Mouse (Mus musculus) heart, embryonic 12.5 days (tissue): Measurements from ENCODE around the gene Slc1a3. TPM values are rescaled to one million over a fixed set of nuclear protein-coding genes. Genes with fewer than 3 reads are reported as not detected.

ENCODE experiments used
- ATAC-seq: fragments of 200-750 bp; cut with Nextera tagmentation; 2 replicates; pipeline ENCODE4 v1.8.0; 2017; ENCODE audit warnings: moderate TSS enrichment, moderate library complexity; ENCODE audit not compliant: insufficient number of reproducible peaks, low FRiP score
- H3K27ac ChIP-seq: fragments of 300-500 bp; sonication (generic); 2 replicates; pipeline ENCODE4 v1.5.1; 2016; ENCODE audit warnings: mild to moderate bottlenecking, moderate library complexity; ENCODE audit not compliant: poor library complexity, severe bottlenecking
- H3K27me3 ChIP-seq: fragments of 300-500 bp; sonication (generic); replicated peaks from 2 replicates; pipeline ENCODE4 v1.6.1; 2016; ENCODE audit warnings: mild to moderate bottlenecking, moderate library complexity
- H3K36me3 ChIP-seq: fragments of 300-500 bp; sonication (generic); 2 replicates; pipeline ENCODE4 v1.6.1; 2016; ENCODE audit warnings: mild to moderate bottlenecking, moderate library complexity
- H3K4me1 ChIP-seq: fragments of 300-500 bp; sonication (generic); replicated peaks from 2 replicates; pipeline ENCODE4 v1.6.1; 2016; ENCODE audit warnings: mild to moderate bottlenecking
- H3K4me2 ChIP-seq: fragments of 300-500 bp; sonication (generic); 2 replicates; pipeline ENCODE4 v1.6.1; 2016; ENCODE audit warnings: mild to moderate bottlenecking, moderate library complexity
- H3K4me3 ChIP-seq: fragments of 300-500 bp; sonication (generic); 2 replicates; pipeline ENCODE4 v1.5.1; 2016; ENCODE audit warnings: mild to moderate bottlenecking
- H3K9ac ChIP-seq: fragments of 300-500 bp; sonication (generic); 2 replicates; pipeline ENCODE4 v1.6.1; 2016; ENCODE audit warnings: mild to moderate bottlenecking, moderate library complexity
- H3K9me3 ChIP-seq: fragments of 300-500 bp; sonication (generic); replicated peaks from 2 replicates; pipeline ENCODE4 v1.6.1; 2016; ENCODE audit warnings: mild to moderate bottlenecking, moderate library complexity
- WGBS: fragments of 180-500 bp; shearing (Covaris S2); methylation state at CpG from one replicate; pipeline ENCODE4 v1.1.7; 2016; 5-methylcytosine and 5-hydroxymethylcytosine counted together
- polyA plus RNA-seq: library from polyadenylated mRNA; unstranded; fragments of >200 nt; fragmentation: Nextera tagmentation; extraction: Ambion mirVana; gene quantifications from 2 replicates; pipeline ENCODE4 v1.2.1, GENCODE M21; 2016

Slc1a3 gene
- 19.7 and 19.9 TPM in 2 replicates for polyA plus RNA-seq

GRCm38 (mm10) chr15:8710146-8711006 is at the start of gene Slc1a3:
Slc1a3 (minus strand) TSS chr15:8710764.
- WGBS = 1% methylated on average over 34 of the region's 34 CpGs
- Histone ChIP-seq H3K4me2 (peak within 1 kb of the TSS; percentile 75), H3K27me3 (no peaks in the 10 kb centered on the region), H3K4me1 (peaks cover 13% of the 10 kb centered on the region), H3K27ac (peak within 1 kb of the TSS; percentile 64), H3K4me3 (peak within 1 kb of the TSS; percentile 78), H3K36me3 (peaks cover 8% of the 10 kb centered on the region), H3K9ac (peak within 1 kb of the TSS; percentile 78), H3K9me3 (no peaks in the 10 kb centered on the region)
- peak; percentile 86 for ATAC-seq

- Histone ChIP-seq H3K4me1 (peaks cover 17% of the 10 kb centered on the region), H3K9ac (no peak overlapping the region), H3K9me3 (no peaks in the 10 kb centered on the region), H3K4me2 (no peak overlapping the region), H3K27ac (no peak overlapping the region), H3K36me3 (no peaks in the 10 kb centered on the region), H3K27me3 (no peaks in the 10 kb centered on the region), H3K4me3 (no peak overlapping the region)
- ATAC-seq = no peak
- WGBS = 51% methylated on average over 3 of the region's 3 CpGs
These were observed 48.5 kb upstream of the Slc1a3 start for GRCm38 (mm10) chr15:8759026-8759425.

GRCm38 (mm10) chr15:8756441-8756840 is 45.9 kb upstream of the Slc1a3 start:
- H3K4me2 ChIP-seq = no peak overlapping the region
- H3K27ac ChIP-seq = no peak overlapping the region
- H3K4me3 ChIP-seq = no peak overlapping the region
- ATAC-seq = no peak
- H3K27me3 ChIP-seq = no peaks in the 10 kb centered on the region
- peaks cover 5% of the 10 kb centered on the region for H3K4me1 ChIP-seq
- 88% methylated on average over 6 of the region's 6 CpGs for WGBS
- H3K36me3 ChIP-seq = no peaks in the 10 kb centered on the region
- no peak overlapping the region for H3K9ac ChIP-seq
- no peaks in the 10 kb centered on the region for H3K9me3 ChIP-seq

GRCm38 (mm10) chr15:8749762-8750161 is 39.2 kb upstream of the Slc1a3 start:
- no peak overlapping the region for H3K27ac ChIP-seq
- no peaks in the 10 kb centered on the region for H3K9me3 ChIP-seq
- H3K4me2 ChIP-seq = no peak overlapping the region
- no peak overlapping the region for H3K4me3 ChIP-seq
- H3K9ac ChIP-seq = no peak overlapping the region
- no peaks in the 10 kb centered on the region for H3K4me1 ChIP-seq
- no peak for ATAC-seq
- no peaks in the 10 kb centered on the region for H3K27me3 ChIP-seq
- no peaks in the 10 kb centered on the region for H3K36me3 ChIP-seq
- WGBS = 79% methylated on average over 4 of the region's 4 CpGs

- Histone ChIP-seq H3K4me3 (no peak overlapping the region), H3K27ac (no peak overlapping the region), H3K27me3 (no peaks in the 10 kb centered on the region), H3K9me3 (no peaks in the 10 kb centered on the region), H3K4me1 (no peaks in the 10 kb centered on the region), H3K9ac (no peak overlapping the region), H3K36me3 (no peaks in the 10 kb centered on the region), H3K4me2 (no peak overlapping the region)
- WGBS = 90% methylated on average over 1 of the region's 1 CpGs
- no peak for ATAC-seq
These were observed 38.2 kb upstream of the Slc1a3 start for GRCm38 (mm10) chr15:8748771-8749170.

- 59% methylated on average over 6 of the region's 6 CpGs for WGBS
- Histone ChIP-seq H3K9me3 (no peaks in the 10 kb centered on the region), H3K4me2 (no peak overlapping the region), H3K4me1 (no peaks in the 10 kb centered on the region), H3K4me3 (no peak overlapping the region), H3K36me3 (no peaks in the 10 kb centered on the region), H3K9ac (no peak overlapping the region), H3K27me3 (no peaks in the 10 kb centered on the region), H3K27ac (no peak overlapping the region)
- ATAC-seq = no peak
These were observed 31.0 kb upstream of the Slc1a3 start for GRCm38 (mm10) chr15:8741593-8741992.

GRCm38 (mm10) chr15:8740724-8741123 is 30.2 kb upstream of the Slc1a3 start:
- no peak overlapping the region for H3K4me3 ChIP-seq
- 81% methylated on average over 8 of the region's 8 CpGs for WGBS
- H3K9ac ChIP-seq = no peak overlapping the region
- H3K9me3 ChIP-seq = no peaks in the 10 kb centered on the region
- H3K4me1 ChIP-seq = no peaks in the 10 kb centered on the region
- H3K27ac ChIP-seq = no peak overlapping the region
- no peak overlapping the region for H3K4me2 ChIP-seq
- ATAC-seq = no peak
- no peaks in the 10 kb centered on the region for H3K27me3 ChIP-seq
- no peaks in the 10 kb centered on the region for H3K36me3 ChIP-seq

GRCm38 (mm10) chr15:8738156-8738555 is 27.6 kb upstream of the Slc1a3 start:
- H3K36me3 ChIP-seq = no peaks in the 10 kb centered on the region
- no peak for ATAC-seq
- no peak overlapping the region for H3K9ac ChIP-seq
- no peaks in the 10 kb centered on the region for H3K9me3 ChIP-seq
- no peak overlapping the region for H3K4me2 ChIP-seq
- WGBS = 78% methylated on average over 5 of the region's 5 CpGs
- H3K27me3 ChIP-seq = no peaks in the 10 kb centered on the region
- H3K27ac ChIP-seq = no peak overlapping the region
- peaks cover 3% of the 10 kb centered on the region; the same call in 1 of the 2 replicates for H3K4me1 ChIP-seq
- no peak overlapping the region for H3K4me3 ChIP-seq

- H3K27me3 ChIP-seq = no peaks in the 10 kb centered on the region
- no peak overlapping the region for H3K4me3 ChIP-seq
- H3K36me3 ChIP-seq = no peaks in the 10 kb centered on the region
- no peak for ATAC-seq
- H3K9ac ChIP-seq = no peak overlapping the region
- 75% methylated on average over 6 of the region's 6 CpGs for WGBS
- H3K4me2 ChIP-seq = no peak overlapping the region
- H3K4me1 ChIP-seq = peaks cover 3% of the 10 kb centered on the region; the same call in 1 of the 2 replicates
- no peak overlapping the region for H3K27ac ChIP-seq
- no peaks in the 10 kb centered on the region; the same call in 1 of the 2 replicates for H3K9me3 ChIP-seq
These were observed 23.8 kb upstream of the Slc1a3 start for GRCm38 (mm10) chr15:8734363-8734739.

- Histone ChIP-seq H3K4me1 (peaks cover 3% of the 10 kb centered on the region; the same call in 1 of the 2 replicates), H3K4me2 (no peak overlapping the region), H3K27me3 (no peaks in the 10 kb centered on the region), H3K9me3 (no peaks in the 10 kb centered on the region; the same call in 1 of the 2 replicates), H3K27ac (no peak overlapping the region), H3K36me3 (no peaks in the 10 kb centered on the region), H3K4me3 (no peak overlapping the region), H3K9ac (no peak overlapping the region)
- no peak for ATAC-seq
- 17% methylated on average over 7 of the region's 7 CpGs for WGBS
These were observed 23.3 kb upstream of the Slc1a3 start for GRCm38 (mm10) chr15:8733669-8734362.

GRCm38 (mm10) chr15:8728861-8729260 is 18.3 kb upstream of the Slc1a3 start:
- Histone ChIP-seq H3K4me3 (no peak overlapping the region), H3K4me1 (peaks cover 3% of the 10 kb centered on the region; the same call in 1 of the 2 replicates), H3K27ac (no peak overlapping the region), H3K9ac (no peak overlapping the region), H3K27me3 (no peaks in the 10 kb centered on the region), H3K36me3 (no peaks in the 10 kb centered on the region), H3K9me3 (no peaks in the 10 kb centered on the region; the same call in 1 of the 2 replicates), H3K4me2 (no peak overlapping the region)
- no peak for ATAC-seq
- 90% methylated on average over 7 of the region's 7 CpGs for WGBS
